Comparison of ENCODE assay signal across 8 mouse cellular contexts in the genomic region with DNA sequence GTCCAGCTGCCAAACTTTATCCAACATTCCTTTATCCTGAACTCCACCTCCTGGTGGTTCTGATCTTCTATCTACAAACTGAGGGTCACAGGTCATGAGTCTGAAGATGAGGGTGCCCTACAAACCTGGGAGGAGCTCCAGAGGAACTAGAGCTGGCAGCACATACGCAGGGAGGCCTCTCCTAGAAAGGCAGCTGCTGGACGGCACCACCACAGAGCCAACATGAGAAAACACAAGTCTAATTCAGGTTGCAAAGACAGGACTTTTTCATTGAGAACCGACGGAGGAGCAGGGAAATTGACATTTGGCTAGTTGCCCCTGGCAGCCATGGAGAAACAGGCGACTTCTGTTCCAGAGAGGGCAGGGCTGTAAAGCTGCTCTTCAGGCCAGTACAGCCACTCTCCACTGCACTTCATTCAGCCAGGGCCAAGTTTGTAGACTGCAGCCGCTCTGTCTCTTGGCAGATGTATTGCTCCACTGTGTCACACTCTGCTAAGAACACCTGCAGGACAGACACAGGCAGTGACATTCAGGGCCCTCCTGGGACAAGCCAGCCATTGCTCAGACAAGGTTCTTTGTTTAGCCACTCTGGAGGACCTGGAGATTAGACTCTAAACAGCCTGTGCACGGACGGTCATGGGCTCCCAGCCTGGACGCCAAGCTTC. TPM values are rescaled to one million over a fixed set of nuclear protein-coding genes. Genes with fewer than 3 reads are reported as not detected.
DNase-seq lines count a peak whose midpoint lies in the region; ATAC-seq lines count a peak whose summit lies in the region.

No protein-coding gene starts in this region.

- H3K36me3 ChIP-seq in forebrain, embryonic 15.5 days = peaks cover 78% of the 10 kb centered on the region
- H3K36me3 ChIP-seq in forebrain, embryonic 14.5 days (ENCODE audit: control insufficient read depth, insufficient read depth, low read length) = peaks cover 68% of the 10 kb centered on the region
- peaks cover 84% of the 10 kb centered on the region for H3K36me3 ChIP-seq in embryonic facial prominence, embryonic 15.5 days
- peaks cover 89% of the 10 kb centered on the region for H3K36me3 ChIP-seq in midbrain, embryonic 13.5 days

- DNase-seq in forebrain, embryonic 14.5 days (ENCODE audit: low spot score) = no peak
- DNase-seq in A20 (ENCODE audit: low read depth, low spot score) = peak; percentile 20
- peak; percentile 44 to 73 for DNase-seq in layer of hippocampus, adult 8-10 months (ENCODE audit: low spot score in 2 of 2)

- H3K4me2 ChIP-seq in forebrain, embryonic 15.5 days (replicated peaks) = no peak overlapping the region
- H3K4me2 ChIP-seq in forebrain, embryonic 14.5 days (ENCODE audit: low read length) = no peak overlapping the region
- H3K4me2 ChIP-seq in embryonic facial prominence, embryonic 15.5 days (replicated peaks) = no peak overlapping the region
- H3K4me2 ChIP-seq in midbrain, embryonic 13.5 days (replicated peaks) = no peak overlapping the region

- H3K27me3 ChIP-seq in forebrain, embryonic 15.5 days = no peaks in the 10 kb centered on the region
- no peaks in the 10 kb centered on the region for H3K27me3 ChIP-seq in forebrain, embryonic 14.5 days (replicated peaks; ENCODE audit: control insufficient read depth, insufficient read depth, low read length)
- H3K27me3 ChIP-seq in embryonic facial prominence, embryonic 15.5 days = no peaks in the 10 kb centered on the region
- no peaks in the 10 kb centered on the region for H3K27me3 ChIP-seq in midbrain, embryonic 13.5 days

- no peak overlapping the region for H3K9ac ChIP-seq in forebrain, embryonic 15.5 days (replicated peaks)
- H3K9ac ChIP-seq in forebrain, embryonic 14.5 days (ENCODE audit: low read length) = no peak overlapping the region
- no peak overlapping the region for H3K9ac ChIP-seq in embryonic facial prominence, embryonic 15.5 days
- H3K9ac ChIP-seq in midbrain, embryonic 13.5 days (replicated peaks) = no peak overlapping the region

- no peaks in the 10 kb centered on the region for H3K4me1 ChIP-seq in forebrain, embryonic 15.5 days
- no peaks in the 10 kb centered on the region for H3K4me1 ChIP-seq in forebrain, embryonic 14.5 days (ENCODE audit: control insufficient read depth, insufficient read depth, low read length)
- H3K4me1 ChIP-seq in embryonic facial prominence, embryonic 15.5 days = no peaks in the 10 kb centered on the region
- no peaks in the 10 kb centered on the region for H3K4me1 ChIP-seq in midbrain, embryonic 13.5 days (replicated peaks)

- WGBS in forebrain, embryonic 15.5 days = 79% methylated on average over 9 of the region's 9 CpGs
- 88% methylated on average over 9 of the region's 9 CpGs for WGBS in forebrain, embryonic 14.5 days
- WGBS in embryonic facial prominence, embryonic 15.5 days = 84% methylated on average over 9 of the region's 9 CpGs
- 86% methylated on average over 9 of the region's 9 CpGs for WGBS in midbrain, embryonic 13.5 days

- no peak overlapping the region for H3K27ac ChIP-seq in forebrain, embryonic 15.5 days (replicated peaks)
- H3K27ac ChIP-seq in forebrain, embryonic 14.5 days (ENCODE audit: low read depth, low read length) = no peak overlapping the region
- H3K27ac ChIP-seq in embryonic facial prominence, embryonic 15.5 days (replicated peaks) = no peak overlapping the region
- no peak overlapping the region for H3K27ac ChIP-seq in midbrain, embryonic 13.5 days

- 0 out of 2 replicates have a peak, but pooled peaks have one; percentile 32 for ATAC-seq in forebrain, embryonic 15.5 days (replicated peaks)
- ATAC-seq in forebrain, embryonic 14.5 days = no peak
- peak; percentile 74; the same call in 1 of the 2 replicates for ATAC-seq in embryonic facial prominence, embryonic 15.5 days (ENCODE audit: insufficient number of reproducible peaks, low FRiP score, low TSS enrichment, low read depth)
- 0 out of 2 replicates have a peak, but pooled peaks have one; percentile 45 for ATAC-seq in midbrain, embryonic 13.5 days
- ATAC-seq in monocyte, adult 5-6 weeks (replicated peaks; ENCODE audit: insufficient number of reproducible peaks, low FRiP score, low TSS enrichment, poor library complexity, severe bottlenecking) = no peak
- ATAC-seq in erythroblast, adult 5-6 weeks (replicated peaks; ENCODE audit: low FRiP score, poor library complexity, severe bottlenecking) = no peak

- no peak overlapping the region for H3K4me3 ChIP-seq in forebrain, embryonic 15.5 days
- no peak overlapping the region for H3K4me3 ChIP-seq in forebrain, embryonic 14.5 days (ENCODE audit: low read depth, low read length)
- no peak overlapping the region for H3K4me3 ChIP-seq in embryonic facial prominence, embryonic 15.5 days (replicated peaks)
- H3K4me3 ChIP-seq in midbrain, embryonic 13.5 days (replicated peaks) = no peak overlapping the region

- no peaks in the 10 kb centered on the region for H3K9me3 ChIP-seq in forebrain, embryonic 15.5 days
- H3K9me3 ChIP-seq in forebrain, embryonic 14.5 days (replicated peaks; ENCODE audit: control insufficient read depth, low read length) = 0 out of 2 replicates have a peak, but pooled peaks cover 10% of the 10 kb centered on the region
- 0 out of 2 replicates have a peak, but pooled peaks cover 3% of the 10 kb centered on the region for H3K9me3 ChIP-seq in embryonic facial prominence, embryonic 15.5 days (replicated peaks)
- H3K9me3 ChIP-seq in midbrain, embryonic 13.5 days = peaks cover 6% of the 10 kb centered on the region; the same call in 1 of the 2 replicates

RNA-seq across cellular contexts. Expression of a gene that starts 11.8 kb away (rescaled TPM):
- polyA plus RNA-seq in forebrain, embryonic 15.5 days (2015; fragmentation: Nextera tagmentation; extraction: Ambion mirVana) = 199 and 202 TPM in 2 replicates
- polyA plus RNA-seq in forebrain, embryonic 14.5 days (2014; fragmentation: Nextera tagmentation; extraction: Ambion mirVana) = 209 and 216 TPM in 2 replicates
- 206 and 217 TPM in 2 replicates for polyA plus RNA-seq in embryonic facial prominence, embryonic 15.5 days (2015; fragmentation: Nextera tagmentation; extraction: Ambion mirVana)
- 100 to 1,000 TPM; 134 to 161 (median 142) TPM for total RNA-seq in layer of hippocampus, adult 8-10 months (2022)
- polyA plus RNA-seq in midbrain, embryonic 13.5 days (2015; fragmentation: Nextera tagmentation; extraction: Ambion mirVana) = 182 and 186 TPM in 2 replicates
- total RNA-seq in monocyte, adult 5-6 weeks (2017) = 241 to 264 TPM (median 246 TPM) in 3 replicates
- 28.2 and 33.2 TPM in 2 replicates for total RNA-seq in erythroblast, adult 5-6 weeks (2015; ENCODE audit: low replicate concordance)
- total RNA-seq in erythroblast, adult 5-6 weeks (2017; ENCODE audit: low replicate concordance) = 126 and 129 TPM in 2 replicates

RNA-seq across cellular contexts. Expression of a gene that starts 11.9 kb away (rescaled TPM):
- polyA plus RNA-seq in forebrain, embryonic 15.5 days (2015; fragmentation: Nextera tagmentation; extraction: Ambion mirVana) = 170 and 178 TPM in 2 replicates
- 192 and 200 TPM in 2 replicates for polyA plus RNA-seq in forebrain, embryonic 14.5 days (2014; fragmentation: Nextera tagmentation; extraction: Ambion mirVana)
- polyA plus RNA-seq in embryonic facial prominence, embryonic 15.5 days (2015; fragmentation: Nextera tagmentation; extraction: Ambion mirVana) = 112 TPM in 2 replicates
- 10 to 100 TPM; 67.5 to 80.0 (median 74.2) TPM for total RNA-seq in layer of hippocampus, adult 8-10 months (2022)
- polyA plus RNA-seq in midbrain, embryonic 13.5 days (2015; fragmentation: Nextera tagmentation; extraction: Ambion mirVana) = 184 and 194 TPM in 2 replicates
- 103 to 128 TPM (median 128 TPM) in 3 replicates for total RNA-seq in monocyte, adult 5-6 weeks (2017)
- total RNA-seq in erythroblast, adult 5-6 weeks (2015; ENCODE audit: low replicate concordance) = 26.5 and 36.4 TPM in 2 replicates
- total RNA-seq in erythroblast, adult 5-6 weeks (2017; ENCODE audit: low replicate concordance) = 42.0 and 56.2 TPM in 2 replicates

RNA-seq across cellular contexts. Expression of a gene that starts 16.5 kb away (rescaled TPM):
- not detected in 2 replicates for polyA plus RNA-seq in forebrain, embryonic 15.5 days (2015; fragmentation: Nextera tagmentation; extraction: Ambion mirVana)
- polyA plus RNA-seq in forebrain, embryonic 14.5 days (2014; fragmentation: Nextera tagmentation; extraction: Ambion mirVana) = not detected in 2 replicates
- polyA plus RNA-seq in embryonic facial prominence, embryonic 15.5 days (2015; fragmentation: Nextera tagmentation; extraction: Ambion mirVana) = not detected in 2 replicates
- not detected for total RNA-seq in layer of hippocampus, adult 8-10 months (2022)
- polyA plus RNA-seq in midbrain, embryonic 13.5 days (2015; fragmentation: Nextera tagmentation; extraction: Ambion mirVana) = not detected in 2 replicates
- total RNA-seq in monocyte, adult 5-6 weeks (2017) = not detected in 3 replicates
- not detected in 2 replicates for total RNA-seq in erythroblast, adult 5-6 weeks (2015; ENCODE audit: low replicate concordance)
- total RNA-seq in erythroblast, adult 5-6 weeks (2017; ENCODE audit: low replicate concordance) = not detected in 2 replicates

RNA-seq across cellular contexts. Expression of a gene that starts 34.4 kb away (rescaled TPM):
- polyA plus RNA-seq in forebrain, embryonic 15.5 days (2015; fragmentation: Nextera tagmentation; extraction: Ambion mirVana) = 116 and 119 TPM in 2 replicates
- polyA plus RNA-seq in forebrain, embryonic 14.5 days (2014; fragmentation: Nextera tagmentation; extraction: Ambion mirVana) = 75.9 and 97.1 TPM in 2 replicates
- polyA plus RNA-seq in embryonic facial prominence, embryonic 15.5 days (2015; fragmentation: Nextera tagmentation; extraction: Ambion mirVana) = 82.3 and 90.2 TPM in 2 replicates
- 10 to 100 TPM; 69.6 to 78.0 (median 76.1) TPM for total RNA-seq in layer of hippocampus, adult 8-10 months (2022)
- 107 and 109 TPM in 2 replicates for polyA plus RNA-seq in midbrain, embryonic 13.5 days (2015; fragmentation: Nextera tagmentation; extraction: Ambion mirVana)
- 52.8 to 83.9 TPM (median 66.9 TPM) in 3 replicates for total RNA-seq in monocyte, adult 5-6 weeks (2017)
- total RNA-seq in erythroblast, adult 5-6 weeks (2015; ENCODE audit: low replicate concordance) = 8.8 and 11.3 TPM in 2 replicates
- 19.3 and 22.7 TPM in 2 replicates for total RNA-seq in erythroblast, adult 5-6 weeks (2017; ENCODE audit: low replicate concordance)

Comparison
In these comparisons a context has a peak if more than half of its experiments do, and no peak if none do; other contexts are left out.
1. ATAC-seq: peak in forebrain, embryonic 15.5 days (single experiment), embryonic facial prominence, embryonic 15.5 days (single experiment) and midbrain, embryonic 13.5 days (single experiment); none in forebrain, embryonic 14.5 days (single experiment), monocyte, adult 5-6 weeks (single experiment) and erythroblast, adult 5-6 weeks (single experiment).